Mouse (Mus musculus): Measurements from ENCODE around the gene Egf. TPM values are rescaled to one million over a fixed set of nuclear protein-coding genes. Genes with fewer than 3 reads are reported as not detected.

Egf gene
- polyA plus RNA-seq, 1 experiment: 0.07 TPM

GRCm38 (mm10) chr3:129647312-129647711 lies 107.8 kb downstream of the Egf start:
- no peak overlapping the region for H3K4me3 ChIP-seq (replicated peaks)
- H3K9me3 ChIP-seq: peaks cover 5% of the 10 kb centered on the region
- no peaks in the 10 kb centered on the region for H3K27me3 ChIP-seq (replicated peaks)
- no peaks in the 10 kb centered on the region for H3K36me3 ChIP-seq (replicated peaks; ENCODE audit: low read length)
- H3K4me1 ChIP-seq: 0 out of 2 replicates have a peak, but pooled peaks cover under 1% of the 10 kb centered on the region
- TF ChIP-seq FLI1 (IDR thresholded peaks at IDR 0.05; ENCODE audit: low read length) (no peak), GATA1 (IDR thresholded peaks at IDR 0.05; ENCODE audit: borderline replicate concordance, low read length) (no peak)

GRCm38 (mm10) chr3:129646781-129647180 lies 108.3 kb downstream of the Egf start:
- Histone ChIP-seq H3K4me1 (no peaks in the 10 kb centered on the region), H3K9me3 (no peaks in the 10 kb centered on the region), H3K36me3 (replicated peaks; ENCODE audit: low read length) (no peaks in the 10 kb centered on the region), H3K27me3 (replicated peaks) (no peaks in the 10 kb centered on the region), H3K4me3 (replicated peaks) (no peak overlapping the region)
- TF ChIP-seq GATA1 (IDR thresholded peaks at IDR 0.05; ENCODE audit: borderline replicate concordance, low read length) (no peak), FLI1 (IDR thresholded peaks at IDR 0.05; ENCODE audit: low read length) (no peak)

- Histone ChIP-seq H3K36me3 (replicated peaks; ENCODE audit: low read length) (no peaks in the 10 kb centered on the region), H3K4me3 (replicated peaks) (no peak overlapping the region), H3K9me3 (no peaks in the 10 kb centered on the region), H3K27me3 (replicated peaks) (no peaks in the 10 kb centered on the region), H3K4me1 (no peaks in the 10 kb centered on the region)
- no peak for TF ChIP-seq GATA1 (IDR thresholded peaks at IDR 0.05; ENCODE audit: borderline replicate concordance, low read length)
- no peak for TF ChIP-seq FLI1 (IDR thresholded peaks at IDR 0.05; ENCODE audit: low read length)
These were observed 109.7 kb downstream of the Egf start for GRCm38 (mm10) chr3:129645409-129645808.

GRCm38 (mm10) chr3:129641621-129642020 lies 113.5 kb downstream of the Egf start:
- Histone ChIP-seq H3K27me3 (replicated peaks) (no peaks in the 10 kb centered on the region), H3K9me3 (no peaks in the 10 kb centered on the region), H3K4me3 (replicated peaks) (no peak overlapping the region), H3K4me1 (no peaks in the 10 kb centered on the region), H3K36me3 (replicated peaks; ENCODE audit: low read length) (peaks cover 15% of the 10 kb centered on the region)
- no peak for TF ChIP-seq GATA1 (IDR thresholded peaks at IDR 0.05; ENCODE audit: borderline replicate concordance, low read length)
- no peak for TF ChIP-seq FLI1 (IDR thresholded peaks at IDR 0.05; ENCODE audit: low read length)

GRCm38 (mm10) chr3:129640211-129641000 lies 114.7 kb downstream of the Egf start:
- TF ChIP-seq GATA1 (IDR thresholded peaks at IDR 0.05; ENCODE audit: borderline replicate concordance, low read length) (no peak), FLI1 (IDR thresholded peaks at IDR 0.05; ENCODE audit: low read length) (no peak)
- no peak overlapping the region for H3K4me3 ChIP-seq (replicated peaks)

GRCm38 (mm10) chr3:129639701-129640100 lies 115.4 kb downstream of the Egf start:
- H3K27me3 ChIP-seq (replicated peaks): no peaks in the 10 kb centered on the region
- peaks cover 25% of the 10 kb centered on the region for H3K36me3 ChIP-seq (replicated peaks; ENCODE audit: low read length)
- H3K4me1 ChIP-seq: peaks cover 4% of the 10 kb centered on the region; the same call in 1 of the 2 replicates
- H3K9me3 ChIP-seq: no peaks in the 10 kb centered on the region
- TF ChIP-seq FLI1 (IDR thresholded peaks at IDR 0.05; ENCODE audit: low read length) (no peak), GATA1 (IDR thresholded peaks at IDR 0.05; ENCODE audit: borderline replicate concordance, low read length) (no peak)
- no peak overlapping the region for H3K4me3 ChIP-seq (replicated peaks)

More at GRCm38 (mm10) chr3:129640211-129641000, 114.7 kb downstream of the Egf start:
- peaks cover 2% of the 10 kb centered on the region; the same call in 1 of the 2 replicates for H3K4me1 ChIP-seq
- no peaks in the 10 kb centered on the region for H3K9me3 ChIP-seq
- no peaks in the 10 kb centered on the region for H3K27me3 ChIP-seq (replicated peaks)
- H3K36me3 ChIP-seq (replicated peaks; ENCODE audit: low read length): peaks cover 24% of the 10 kb centered on the region

GRCm38 (mm10) chr3:129637446-129637845 lies 117.7 kb downstream of the Egf start:
- TF ChIP-seq FLI1 (IDR thresholded peaks at IDR 0.05; ENCODE audit: low read length) (no peak), GATA1 (IDR thresholded peaks at IDR 0.05; ENCODE audit: borderline replicate concordance, low read length) (no peak)
- no peaks in the 10 kb centered on the region for H3K9me3 ChIP-seq
- no peaks in the 10 kb centered on the region for H3K27me3 ChIP-seq (replicated peaks)
- H3K4me1 ChIP-seq: peaks cover 16% of the 10 kb centered on the region
- H3K4me3 ChIP-seq (replicated peaks): no peak overlapping the region
- peaks cover 40% of the 10 kb centered on the region for H3K36me3 ChIP-seq (replicated peaks; ENCODE audit: low read length)

GRCm38 (mm10) chr3:129634260-129634901 lies 120.7 kb downstream of the Egf start:
- Histone ChIP-seq H3K4me3 (replicated peaks) (no peak overlapping the region), H3K27me3 (replicated peaks) (no peaks in the 10 kb centered on the region), H3K36me3 (replicated peaks; ENCODE audit: low read length) (peaks cover 69% of the 10 kb centered on the region), H3K4me1 (peaks cover 16% of the 10 kb centered on the region), H3K9me3 (no peaks in the 10 kb centered on the region)
- TF ChIP-seq GATA1 (IDR thresholded peaks at IDR 0.05; ENCODE audit: borderline replicate concordance, low read length) (no peak), FLI1 (IDR thresholded peaks at IDR 0.05; ENCODE audit: low read length) (no peak)

- TF ChIP-seq GATA1 (IDR thresholded peaks at IDR 0.05; ENCODE audit: borderline replicate concordance, low read length): no peak
- no peak for TF ChIP-seq FLI1 (IDR thresholded peaks at IDR 0.05; ENCODE audit: low read length)
- H3K27me3 ChIP-seq (replicated peaks): no peaks in the 10 kb centered on the region
- peaks cover 16% of the 10 kb centered on the region for H3K4me1 ChIP-seq
- peaks cover 78% of the 10 kb centered on the region for H3K36me3 ChIP-seq (replicated peaks; ENCODE audit: low read length)
- no peaks in the 10 kb centered on the region for H3K9me3 ChIP-seq
- no peak overlapping the region for H3K4me3 ChIP-seq (replicated peaks)
These were observed 121.6 kb downstream of the Egf start for GRCm38 (mm10) chr3:129633518-129633917.

GRCm38 (mm10) chr3:129631857-129632256 lies 123.3 kb downstream of the Egf start:
- Histone ChIP-seq H3K36me3 (replicated peaks; ENCODE audit: low read length) (peaks cover 80% of the 10 kb centered on the region), H3K27me3 (replicated peaks) (no peaks in the 10 kb centered on the region), H3K4me3 (replicated peaks) (no peak overlapping the region), H3K9me3 (no peaks in the 10 kb centered on the region), H3K4me1 (peaks cover 16% of the 10 kb centered on the region)
- TF ChIP-seq GATA1 (IDR thresholded peaks at IDR 0.05; ENCODE audit: borderline replicate concordance, low read length) (no peak), FLI1 (IDR thresholded peaks at IDR 0.05; ENCODE audit: low read length) (no peak)

All from megakaryocyte, embryonic 14.5 days (primary cell).